Mouse (Mus musculus) natural killer cell, adult 2 months (primary cell): ENCODE measurements around the gene Tfap4.
"Not testable (repeated sequence)": the region's sequence is repeated elsewhere in the genome, so short reads cannot be mapped to it uniquely, and the experiment has no call there.

Experiments
- DNase-seq, 2 experiments: peaks; one replicate each; pipeline ENCODE4 v3.0.0; 2022; ENCODE audit warnings: low spot score in 2 of 2

Tfap4 gene

DNA sequence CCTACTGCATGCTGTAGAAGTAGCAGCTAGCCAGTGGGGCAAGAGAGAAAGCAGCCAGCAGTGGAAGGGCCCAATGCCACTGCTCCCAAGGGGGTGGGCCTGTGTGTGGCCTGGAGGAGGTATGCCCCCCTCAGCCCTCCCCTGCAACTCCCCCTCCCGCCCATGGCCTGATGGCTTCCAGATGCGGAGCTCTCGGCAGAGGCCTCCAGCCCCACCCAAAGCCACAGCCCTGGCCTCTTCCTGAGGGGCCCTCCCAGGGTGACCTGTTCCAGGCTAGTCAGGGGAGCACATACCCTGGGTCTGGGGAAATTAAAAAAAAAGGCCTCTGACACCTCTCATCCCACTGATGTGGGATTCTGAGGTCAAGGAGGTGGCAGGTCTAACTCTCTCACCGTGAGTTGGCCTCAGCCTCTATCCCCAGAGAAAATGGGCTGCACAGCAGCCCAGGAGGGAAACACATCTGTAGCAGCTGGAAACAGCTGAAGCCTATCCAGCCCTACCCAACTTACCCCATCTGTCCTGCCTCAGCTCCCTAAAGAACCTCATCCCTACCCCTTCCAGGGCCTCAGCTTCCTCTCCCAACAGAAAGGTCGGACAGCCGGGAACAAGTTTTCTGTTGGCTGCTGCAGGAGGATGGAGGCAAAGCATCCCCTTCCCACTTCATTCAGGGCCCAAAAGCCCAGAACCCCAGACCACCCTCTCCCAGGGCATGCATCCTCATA lies 6.7 kb downstream of the Tfap4 start:
- DNase-seq, result no peak

DNA sequence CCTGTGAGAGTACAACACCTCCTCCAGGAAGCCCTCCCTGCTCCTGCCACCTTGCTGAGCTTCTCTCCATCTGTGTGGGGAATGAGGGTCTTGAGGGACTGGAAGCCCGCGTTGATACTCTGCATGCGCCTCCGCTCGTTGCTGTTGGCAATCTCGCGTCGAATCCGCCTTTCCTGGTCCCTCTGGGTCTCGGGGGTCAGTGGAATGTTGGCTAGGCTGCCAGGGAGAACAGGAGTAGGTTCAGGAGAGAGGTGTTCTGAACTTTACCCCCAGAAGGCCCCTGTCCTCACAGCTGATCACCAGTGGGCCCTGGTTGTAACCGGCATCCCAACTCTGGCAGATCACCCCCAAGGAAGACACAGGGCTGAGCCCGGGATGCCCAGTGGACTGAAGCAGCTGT lies 7.8 kb downstream of the Tfap4 start:
- DNase-seq, result no peak

DNA sequence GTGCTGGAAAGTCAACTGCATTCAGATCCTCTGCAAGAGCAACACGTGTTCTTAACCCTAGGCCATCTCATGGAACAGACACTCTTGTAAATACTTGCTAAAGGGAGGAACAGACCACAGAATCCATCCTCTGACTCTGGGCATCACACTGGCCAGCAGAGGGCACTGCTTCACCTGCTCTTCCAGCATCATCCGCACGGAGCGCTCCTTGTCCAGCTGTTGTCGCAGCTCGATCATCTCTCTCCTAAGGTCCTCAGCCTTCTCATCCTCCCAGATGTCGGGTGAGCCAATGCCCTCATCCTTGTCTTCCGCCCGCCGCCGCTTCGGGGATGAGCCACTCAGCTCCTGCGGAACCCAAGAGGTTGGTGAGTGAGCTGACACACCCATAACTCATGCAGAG lies 8.6 kb downstream of the Tfap4 start:
- peak in 1 of 2 experiments; percentile 42 for DNase-seq

- DNase-seq, result no peak
These were observed 10.5 kb downstream of the Tfap4 start for GRCm38 (mm10) chr16:4548953-4549688.

- DNase-seq, result no peak
These were observed 12.0 kb downstream of the Tfap4 start for GRCm38 (mm10) chr16:4547611-4548010.

- no peak for DNase-seq
These were observed 12.8 kb downstream of the Tfap4 start for GRCm38 (mm10) chr16:4546838-4547237.

GRCm38 (mm10) chr16:4544845-4545244 lies 14.8 kb downstream of the Tfap4 start:
- no peak for DNase-seq

DNA sequence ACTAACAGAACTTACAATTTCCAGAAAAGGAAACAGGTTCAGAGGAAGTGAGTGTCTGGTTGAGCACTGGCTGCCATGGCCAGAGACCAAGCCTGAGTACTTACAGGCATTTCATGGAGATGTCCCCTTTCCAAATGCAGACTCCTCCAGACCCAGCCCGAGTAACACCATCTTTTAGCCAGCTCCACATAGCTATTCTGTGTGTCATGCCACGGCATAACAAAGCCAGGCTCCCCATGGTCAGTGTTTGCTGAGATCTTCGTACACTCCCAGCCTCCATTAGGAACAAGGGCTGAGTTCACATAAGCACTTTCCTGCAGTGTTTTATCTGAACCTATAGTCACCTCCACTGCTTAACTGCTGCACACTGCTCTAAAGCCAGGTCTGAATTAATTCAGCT lies 16.4 kb downstream of the Tfap4 start:
- DNase-seq, result no peak

- DNase-seq, result no peak
These were observed 17.3 kb downstream of the Tfap4 start for GRCm38 (mm10) chr16:4542236-4542774.

DNA sequence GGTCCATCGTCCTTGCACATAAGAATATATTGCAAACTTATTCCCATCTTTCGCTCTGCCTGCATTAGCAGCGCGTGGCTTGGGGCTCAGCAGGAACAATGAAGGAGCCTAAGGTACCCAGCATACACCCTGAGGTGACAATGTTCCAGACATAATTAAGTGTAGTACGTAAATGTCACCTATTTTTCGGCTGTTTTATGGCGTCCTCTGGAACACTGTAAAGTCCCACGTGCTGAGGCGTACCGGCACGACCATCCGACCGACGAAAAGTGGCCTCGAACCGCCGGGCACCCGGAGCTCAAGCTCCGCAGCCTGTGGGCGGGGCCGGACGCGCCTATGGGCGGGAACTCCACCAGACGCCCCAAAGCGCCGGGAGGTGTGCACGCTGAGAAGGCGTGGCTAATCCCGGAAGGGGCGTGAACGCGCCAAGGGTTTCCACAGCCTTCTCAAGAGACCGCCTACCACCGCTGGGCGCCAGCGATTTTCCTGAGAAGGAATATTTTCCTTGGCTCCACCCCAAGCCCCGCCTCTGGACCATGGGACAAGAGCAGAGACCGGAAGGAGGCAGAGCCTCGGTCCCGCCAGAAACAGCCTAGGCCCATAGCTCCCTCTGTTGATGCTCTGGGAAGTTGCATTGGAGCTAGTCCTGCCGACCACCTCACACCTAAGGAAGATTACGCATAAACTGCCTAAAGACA lies 18.0 kb downstream of the Tfap4 start, which contains the start of gene Srl:
Gene Srl, minus strand, starts transcription at position 316 of the 698 bp plus-strand sequence.
- peak; percentile 83 to 89 for DNase-seq

- no peak for DNase-seq
These were observed 18.6 kb downstream of the Tfap4 start for GRCm38 (mm10) chr16:4541033-4541432.

DNA sequence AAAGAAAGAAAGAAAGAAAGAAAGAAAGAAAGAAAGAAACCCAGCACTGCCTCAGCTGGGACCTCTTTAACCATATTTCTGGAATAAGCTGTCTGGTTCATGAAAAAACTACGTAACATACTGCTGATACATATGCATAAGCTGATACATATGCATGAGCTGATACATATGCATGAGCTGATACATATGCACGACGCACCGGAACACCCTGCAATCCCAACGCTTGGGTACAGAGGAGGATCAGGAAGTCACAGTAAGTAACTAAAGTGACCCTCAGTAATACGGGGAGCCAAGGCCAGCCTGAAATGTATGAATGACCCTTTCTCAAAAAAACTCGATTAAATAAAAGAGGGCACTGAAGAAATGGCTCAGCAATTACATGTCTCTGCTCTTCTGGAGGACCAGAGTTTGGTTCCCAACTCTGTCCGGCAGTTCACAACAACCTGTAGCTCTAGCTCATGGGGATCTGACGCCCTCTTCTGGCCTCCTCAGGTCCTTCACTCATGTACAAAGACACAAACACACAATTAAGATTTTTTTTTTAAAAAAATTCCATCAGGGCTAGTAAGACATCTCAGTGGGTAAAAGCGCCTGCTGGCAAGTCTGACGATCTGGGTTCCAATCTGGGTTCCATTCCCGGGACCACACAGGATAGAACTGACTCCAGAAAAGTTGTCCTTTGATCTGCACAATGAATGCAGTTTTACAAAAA lies 19.4 kb downstream of the Tfap4 start:
- no peak for DNase-seq

GRCm38 (mm10) chr16:4539521-4539920 lies 20.1 kb downstream of the Tfap4 start:
- DNase-seq, result no peak

DNA sequence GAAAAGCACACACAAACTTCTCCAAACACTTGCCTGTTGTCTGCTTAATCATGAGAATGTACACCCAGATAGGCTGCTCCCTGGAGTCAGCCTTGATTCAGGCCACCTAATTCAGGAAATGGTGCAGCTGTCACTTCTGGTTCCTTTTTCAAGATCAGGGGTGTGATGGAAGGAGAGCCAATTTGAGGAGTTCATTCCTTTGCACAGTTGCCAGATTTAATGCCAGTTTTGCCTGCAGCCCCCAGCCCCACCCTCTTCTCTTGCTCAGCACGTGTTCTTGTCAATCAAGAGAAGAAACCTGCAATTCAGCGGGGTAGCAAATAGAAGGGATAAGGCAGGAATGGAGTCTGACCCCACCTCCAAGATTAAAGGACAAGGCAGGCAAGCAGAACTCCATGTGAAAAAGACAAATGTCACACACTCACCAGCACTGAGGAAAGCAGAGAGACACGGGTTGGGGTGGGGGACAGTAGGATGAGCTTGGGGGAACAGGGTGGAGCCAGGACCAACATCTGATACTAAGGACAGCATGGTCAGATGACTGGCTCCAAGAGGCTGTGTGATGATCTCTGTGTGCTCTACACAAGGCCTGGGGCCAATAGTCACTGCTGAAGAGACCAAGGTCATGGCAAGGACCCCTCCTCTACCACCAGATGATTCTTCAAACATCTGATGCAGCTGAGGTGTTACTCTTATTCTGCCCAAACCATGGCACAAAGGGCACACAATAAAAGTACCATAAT lies 21.9 kb downstream of the Tfap4 start:
- DNase-seq, result no peak

GRCm38 (mm10) chr16:4527373-4527772 lies 32.3 kb downstream of the Tfap4 start:
- not testable (repeated sequence) for DNase-seq

DNA sequence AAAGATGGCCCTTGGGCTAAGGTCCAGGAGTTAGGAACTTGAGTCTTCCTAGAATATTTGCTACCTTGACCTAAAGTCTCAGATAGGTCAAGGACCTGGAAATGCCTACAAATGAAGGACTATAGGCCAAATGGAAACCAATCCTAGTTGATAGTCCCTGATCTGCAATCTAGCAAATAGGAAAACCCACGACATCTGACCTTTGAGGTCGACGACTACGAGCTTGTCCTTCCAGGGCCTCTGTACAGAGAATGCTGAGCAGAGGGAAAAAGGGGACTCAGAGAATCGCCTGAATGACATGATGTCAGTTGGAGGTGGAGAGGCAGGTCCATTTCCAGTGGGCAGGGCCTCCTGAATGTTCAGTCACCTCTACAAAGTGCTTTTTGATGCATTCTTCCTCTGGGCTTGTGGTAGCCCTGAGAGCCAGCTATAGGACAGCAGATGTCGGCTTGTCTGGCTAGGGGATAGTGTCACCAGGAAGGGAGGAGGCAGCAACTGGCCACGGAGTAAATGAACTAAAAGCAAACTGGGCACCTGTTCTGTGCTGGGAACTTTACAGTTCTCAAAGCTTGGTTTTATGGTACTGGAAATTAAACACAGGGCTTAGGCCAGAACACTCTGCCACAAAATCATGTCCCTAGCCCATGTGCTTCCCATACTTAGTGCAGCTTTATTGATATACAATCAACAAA lies 36.2 kb downstream of the Tfap4 start:
- DNase-seq, result no peak

- DNase-seq, result no peak
These were observed 36.8 kb downstream of the Tfap4 start for GRCm38 (mm10) chr16:4522879-4523278.

GRCm38 (mm10) chr16:4521735-4522530 lies 37.7 kb downstream of the Tfap4 start:
- DNase-seq, result no peak

- DNase-seq, result no peak
These were observed 38.5 kb downstream of the Tfap4 start for GRCm38 (mm10) chr16:4521074-4521667.
